Mouse (Mus musculus) forebrain, embryonic 12.5 days (tissue): Measurements from ENCODE around the gene Tmsb10. TPM values are rescaled to one million over a fixed set of nuclear protein-coding genes. Genes with fewer than 3 reads are reported as not detected.

Experiments
- ATAC-seq: fragments of 200-750 bp; cut with Nextera tagmentation; 2 replicates; pipeline ENCODE4 v1.8.0; 2017; ENCODE audit warnings: moderate TSS enrichment; ENCODE audit not compliant: low FRiP score
- H3K27ac ChIP-seq: fragments of 300-500 bp; sonication (generic); 2 replicates; pipeline ENCODE4 v1.5.1; 2016; ENCODE audit warnings: mild to moderate bottlenecking
- H3K27me3 ChIP-seq: fragments of 300-500 bp; sonication (generic); 2 replicates; pipeline ENCODE4 v1.6.1; 2016; ENCODE audit warnings: mild to moderate bottlenecking
- H3K36me3 ChIP-seq: fragments of 300-500 bp; sonication (generic); replicated peaks from 2 replicates; pipeline ENCODE4 v1.6.1; 2016; ENCODE audit warnings: mild to moderate bottlenecking
- H3K4me1 ChIP-seq: fragments of 300-500 bp; sonication (generic); 2 replicates; pipeline ENCODE4 v1.6.1; 2016
- H3K4me2 ChIP-seq: fragments of 300-500 bp; sonication (generic); 2 replicates; pipeline ENCODE4 v1.6.1; 2016; ENCODE audit warnings: mild to moderate bottlenecking, moderate library complexity
- H3K4me3 ChIP-seq: fragments of 300-500 bp; sonication (generic); replicated peaks from 2 replicates; pipeline ENCODE4 v1.5.1; 2016; ENCODE audit warnings: mild to moderate bottlenecking
- H3K9ac ChIP-seq: fragments of 300-500 bp; sonication (generic); 2 replicates; pipeline ENCODE4 v1.6.1; 2016; ENCODE audit warnings: mild to moderate bottlenecking
- H3K9me3 ChIP-seq: fragments of 300-500 bp; sonication (generic); 2 replicates; pipeline ENCODE4 v1.6.1; 2016
- WGBS: fragments of 180-500 bp; shearing (Covaris S2); methylation state at CpG from one replicate; pipeline ENCODE4 v1.1.7; 2016; 5-methylcytosine and 5-hydroxymethylcytosine counted together
- polyA plus RNA-seq: library from polyadenylated mRNA; unstranded; fragments of >200 nt; fragmentation: Nextera tagmentation; extraction: Ambion mirVana; gene quantifications from 2 replicates; pipeline ENCODE4 v1.2.1, GENCODE M21; 2016

Gene Tmsb10
- polyA plus RNA-seq, 1 experiment from 2014 or later, result 4,576 TPM

DNA sequence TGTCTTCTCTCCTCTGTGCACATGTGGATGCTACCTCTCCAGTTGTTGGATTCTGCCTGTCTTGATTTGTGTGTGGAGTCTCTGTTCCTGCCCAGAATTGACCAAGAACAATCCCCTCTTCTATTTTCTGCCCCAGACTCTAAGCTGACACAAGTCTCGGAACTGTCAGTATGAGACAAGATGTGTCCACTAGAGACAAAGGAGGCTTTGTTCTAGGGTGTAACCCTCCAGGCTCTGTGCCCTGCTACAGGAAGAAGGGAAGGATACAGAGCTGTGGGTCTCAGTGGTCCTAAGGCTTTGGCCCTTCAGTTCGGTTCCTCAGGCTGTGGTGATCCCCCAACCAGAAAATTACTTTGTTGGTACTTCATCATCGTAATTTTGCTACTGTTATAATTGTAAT is 11.2 kb upstream of the Tmsb10 start:
- WGBS, result 60% methylated on average over 3 of the region's 3 CpGs

DNA sequence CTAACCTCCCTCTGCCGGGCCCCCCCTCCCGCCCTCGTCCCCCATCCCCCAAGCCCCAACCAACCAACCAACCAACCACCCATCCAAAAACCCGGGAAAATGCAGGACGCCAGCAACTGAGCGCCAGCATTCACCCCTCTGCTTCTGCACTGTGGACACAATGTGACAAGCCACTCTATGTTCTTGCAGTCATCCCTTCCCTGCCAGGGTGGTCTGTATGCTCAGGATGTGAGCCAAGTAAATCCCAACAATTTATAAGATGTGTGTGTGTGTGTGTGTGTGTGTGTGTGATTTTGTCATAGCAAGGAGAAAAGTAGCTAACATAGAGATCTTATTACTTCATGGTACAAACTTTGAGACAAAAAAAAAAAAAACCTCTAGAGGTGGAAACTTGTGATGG is 6.7 kb upstream of the Tmsb10 start:
- Histone ChIP-seq H3K27ac (no peak overlapping the region), H3K27me3 (no peaks in the 10 kb centered on the region), H3K4me1 (peaks cover 5% of the 10 kb centered on the region; the same call in 1 of the 2 replicates), H3K36me3 (no peaks in the 10 kb centered on the region), H3K9me3 (no peaks in the 10 kb centered on the region), H3K4me3 (no peak overlapping the region), H3K4me2 (no peak overlapping the region), H3K9ac (no peak overlapping the region)
- whole genome bisulfite sequencing, result 89% methylated on average over 6 of the region's 6 CpGs
- ATAC-seq, result no peak

More for the DNA sequence above, 11.2 kb upstream of the Tmsb10 start:
- H3K36me3 ChIP-seq, result no peaks in the 10 kb centered on the region
- no peak overlapping the region for H3K9ac ChIP-seq
- H3K27ac ChIP-seq, result no peak overlapping the region
- no peak overlapping the region for H3K4me3 ChIP-seq
- H3K27me3 ChIP-seq, result no peaks in the 10 kb centered on the region
- H3K4me2 ChIP-seq, result no peak overlapping the region
- no peaks in the 10 kb centered on the region for H3K9me3 ChIP-seq
- peaks cover 5% of the 10 kb centered on the region; the same call in 1 of the 2 replicates for H3K4me1 ChIP-seq
- no peak for ATAC-seq

DNA sequence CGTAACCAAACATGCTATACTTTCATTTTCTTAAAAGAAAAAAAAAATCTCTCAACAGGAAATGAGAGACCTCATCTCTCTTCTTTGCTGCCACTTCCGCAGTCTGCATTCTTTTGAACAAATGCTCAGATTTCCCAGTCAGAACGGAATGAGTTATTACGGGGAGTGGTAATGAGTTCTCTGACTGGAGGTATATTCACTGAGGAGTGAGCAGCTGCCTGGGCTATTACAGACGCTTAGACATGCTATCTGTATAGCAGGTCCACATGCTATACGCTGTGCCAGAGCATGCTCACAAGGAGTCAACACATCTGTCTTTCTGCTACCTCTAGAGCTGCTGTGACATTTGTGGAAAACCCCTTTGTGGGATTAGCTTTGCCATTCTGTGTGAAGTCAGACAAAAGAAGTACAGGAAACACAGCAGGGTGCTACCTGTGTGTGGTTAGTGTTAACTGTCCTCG is 3.8 kb upstream of the Tmsb10 start:
- H3K9ac ChIP-seq, result no peak overlapping the region
- 54% methylated on average over 7 of the region's 7 CpGs for WGBS
- H3K4me2 ChIP-seq, result no peak overlapping the region
- H3K4me1 ChIP-seq, result peaks cover 4% of the 10 kb centered on the region; the same call in 1 of the 2 replicates
- no peaks in the 10 kb centered on the region for H3K36me3 ChIP-seq
- no peak for ATAC-seq
- no peaks in the 10 kb centered on the region for H3K27me3 ChIP-seq
- H3K4me3 ChIP-seq, result no peak overlapping the region
- H3K27ac ChIP-seq, result no peak overlapping the region
- no peaks in the 10 kb centered on the region for H3K9me3 ChIP-seq

DNA sequence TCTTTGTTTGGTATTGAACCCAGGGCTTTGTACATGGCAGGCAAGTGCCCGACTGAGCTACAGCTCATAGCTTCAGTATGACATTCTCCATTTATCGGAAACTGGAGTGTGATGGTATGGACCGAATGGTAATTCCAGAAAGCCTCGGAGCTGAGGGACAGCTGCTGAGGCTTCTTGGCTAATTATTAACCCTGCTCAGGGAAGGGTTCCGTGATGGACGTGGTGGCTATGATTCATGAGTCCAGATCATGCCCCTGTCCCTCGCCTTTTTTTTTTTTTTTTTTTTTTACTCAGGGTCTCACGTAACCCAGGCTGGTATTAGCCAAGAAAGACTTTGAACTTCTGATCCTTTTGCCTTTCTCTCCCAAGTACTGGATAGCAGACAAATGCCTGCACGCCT is 3.1 kb upstream of the Tmsb10 start:
- no peak overlapping the region for H3K9ac ChIP-seq
- H3K4me3 ChIP-seq, result no peak overlapping the region
- H3K27me3 ChIP-seq, result no peaks in the 10 kb centered on the region
- no peak for ATAC-seq
- no peak overlapping the region for H3K4me2 ChIP-seq
- no peaks in the 10 kb centered on the region for H3K9me3 ChIP-seq
- no peak overlapping the region for H3K27ac ChIP-seq
- WGBS, result 86% methylated on average over 9 of the region's 9 CpGs
- peaks cover 5% of the 10 kb centered on the region for H3K4me1 ChIP-seq
- H3K36me3 ChIP-seq, result no peaks in the 10 kb centered on the region

DNA sequence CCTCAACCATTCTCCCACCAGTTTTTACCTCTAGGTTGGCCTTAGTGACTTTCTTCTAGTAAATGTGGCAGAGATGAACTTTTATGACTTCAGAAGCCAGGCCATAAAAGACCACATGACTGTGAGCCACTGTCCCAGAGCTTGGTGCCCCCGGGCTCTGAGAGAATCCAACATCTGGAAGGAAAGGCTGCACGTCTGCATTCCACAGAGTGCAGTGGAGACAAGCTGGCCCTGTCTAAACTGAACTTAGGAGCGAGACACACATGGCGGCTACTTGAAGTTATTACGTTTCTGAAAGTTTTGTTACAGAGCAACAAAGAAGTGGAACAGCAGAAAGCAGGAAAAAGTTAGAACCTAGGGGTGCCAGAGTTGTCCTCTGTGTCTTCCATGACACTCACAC is 2.1 kb upstream of the Tmsb10 start:
- no peaks in the 10 kb centered on the region for H3K36me3 ChIP-seq
- 84% methylated on average over 5 of the region's 5 CpGs for WGBS
- no peak overlapping the region for H3K4me3 ChIP-seq

DNA sequence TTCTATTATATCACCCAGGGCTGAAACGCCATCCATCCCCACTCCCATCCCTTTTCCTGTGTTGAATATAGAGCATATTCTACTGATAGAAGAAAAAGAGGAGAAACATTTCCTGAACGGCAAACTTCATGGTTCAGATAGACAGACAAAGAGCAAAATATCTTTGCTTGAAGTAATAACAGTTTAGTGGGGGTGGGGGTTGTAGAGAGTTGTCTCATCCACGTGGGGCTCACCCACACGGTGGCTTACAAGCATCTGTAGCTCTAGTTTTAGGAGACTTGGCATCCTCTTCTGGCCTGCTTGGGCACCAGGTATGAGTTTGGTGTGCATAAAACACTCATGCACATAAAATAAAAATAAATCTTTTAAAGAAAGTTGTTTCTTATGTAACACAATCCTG is 627 bp upstream of the Tmsb10 start:
- H3K4me1 ChIP-seq, result peaks cover 23% of the 10 kb centered on the region
- no peak for ATAC-seq
- 26% methylated on average over 4 of the region's 4 CpGs for WGBS

More for the DNA sequence above, 2.1 kb upstream of the Tmsb10 start:
- H3K4me1 ChIP-seq, result peaks cover 14% of the 10 kb centered on the region
- no peak overlapping the region for H3K4me2 ChIP-seq
- no peaks in the 10 kb centered on the region for H3K27me3 ChIP-seq
- H3K9ac ChIP-seq, result no peak overlapping the region
- no peak overlapping the region for H3K27ac ChIP-seq
- H3K9me3 ChIP-seq, result no peaks in the 10 kb centered on the region
- ATAC-seq, result no peak

DNA sequence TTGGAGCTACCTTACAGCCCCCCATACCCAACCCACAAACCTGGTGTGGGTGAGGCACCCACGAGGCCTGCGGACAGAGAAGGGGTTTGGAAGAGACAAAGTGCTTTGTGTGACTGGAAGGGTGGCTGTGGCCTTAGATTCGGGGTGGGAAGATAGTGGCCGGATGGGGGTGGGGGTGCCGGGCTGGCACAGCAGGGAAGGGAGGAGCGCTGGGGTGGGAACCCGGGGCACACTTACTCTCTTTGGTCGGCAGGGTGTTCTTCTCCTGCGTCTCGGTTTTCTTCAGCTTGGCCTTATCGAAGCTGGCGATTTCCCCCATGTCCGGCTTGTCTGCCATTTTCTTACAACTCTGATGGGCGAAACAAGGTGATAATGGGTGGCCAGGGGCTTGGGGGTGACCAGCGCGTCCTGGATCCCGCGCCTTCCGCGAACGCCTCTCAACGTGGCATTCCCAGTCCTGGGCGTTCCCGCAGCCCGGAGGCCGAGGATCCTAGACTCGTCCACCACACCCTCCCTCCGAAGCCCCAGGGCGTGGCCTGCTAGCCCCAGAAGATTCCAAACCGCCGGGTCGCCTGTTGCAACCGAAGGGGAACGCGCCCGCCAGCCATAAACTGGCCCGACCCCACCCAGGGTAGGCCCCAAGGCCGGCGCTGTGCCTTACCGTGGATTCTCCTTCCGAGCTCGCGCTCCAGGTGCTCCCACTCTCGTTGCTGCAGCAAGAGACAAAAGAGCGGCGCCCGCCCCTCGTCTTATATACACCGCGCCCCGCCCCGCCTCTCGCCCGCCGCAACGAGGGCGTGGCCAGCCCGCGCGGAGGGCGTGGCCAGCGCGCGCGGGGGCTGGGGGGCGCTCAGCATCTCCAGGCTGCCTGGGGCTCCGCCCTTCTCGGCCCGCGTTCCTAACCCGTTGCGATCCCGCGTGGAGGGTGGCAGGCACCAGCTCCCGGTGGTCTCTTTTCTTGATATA is 589 bp downstream of the Tmsb10 start:
- Histone ChIP-seq H3K27me3 (no peaks in the 10 kb centered on the region), H3K4me3 (peak overlapping the region; percentile 94), H3K27ac (peak overlapping the region; percentile 90), H3K4me1 (peaks cover 23% of the 10 kb centered on the region), H3K4me2 (peak overlapping the region; percentile 63), H3K9ac (peak overlapping the region; percentile 97), H3K9me3 (no peaks in the 10 kb centered on the region), H3K36me3 (no peaks in the 10 kb centered on the region)
- ATAC-seq, result peak; percentile 91
- WGBS, result under 1% methylated on average over 75 of the region's 75 CpGs

More for the DNA sequence above, 627 bp upstream of the Tmsb10 start:
- peak overlapping the region; percentile 94 for H3K4me3 ChIP-seq
- no peaks in the 10 kb centered on the region for H3K36me3 ChIP-seq
- no peaks in the 10 kb centered on the region for H3K27me3 ChIP-seq
- no peak overlapping the region for H3K27ac ChIP-seq
- H3K9ac ChIP-seq, result peak overlapping the region; percentile 97; the same call in 1 of the 2 replicates
- H3K9me3 ChIP-seq, result no peaks in the 10 kb centered on the region
- H3K4me2 ChIP-seq, result peak overlapping the region; percentile 63

DNA sequence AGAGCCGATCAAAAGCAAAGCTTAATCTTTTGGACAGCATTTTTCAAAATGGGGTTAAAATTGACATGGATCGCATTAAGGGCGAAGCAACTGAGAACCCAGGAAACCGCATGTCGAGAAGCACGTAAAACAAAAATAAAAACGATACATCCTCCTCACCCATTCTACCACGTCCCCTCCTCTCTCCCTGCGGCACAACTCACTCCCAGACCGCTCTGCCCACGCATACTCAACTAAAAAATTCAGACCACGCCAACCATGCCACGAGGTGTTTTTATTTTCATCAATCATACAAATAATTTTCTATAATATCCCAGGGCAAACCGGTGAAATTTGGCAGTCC is 1.5 kb downstream of the Tmsb10 start:
- Histone ChIP-seq H3K27me3 (no peaks in the 10 kb centered on the region), H3K27ac (peak overlapping the region; percentile 80), H3K36me3 (no peaks in the 10 kb centered on the region), H3K9ac (peak overlapping the region; percentile 97), H3K9me3 (no peaks in the 10 kb centered on the region), H3K4me1 (peaks cover 23% of the 10 kb centered on the region), H3K4me2 (peak overlapping the region; percentile 63), H3K4me3 (peak overlapping the region; percentile 94)
- under 1% methylated on average over 14 of the region's 14 CpGs for WGBS
- ATAC-seq, result no peak

DNA sequence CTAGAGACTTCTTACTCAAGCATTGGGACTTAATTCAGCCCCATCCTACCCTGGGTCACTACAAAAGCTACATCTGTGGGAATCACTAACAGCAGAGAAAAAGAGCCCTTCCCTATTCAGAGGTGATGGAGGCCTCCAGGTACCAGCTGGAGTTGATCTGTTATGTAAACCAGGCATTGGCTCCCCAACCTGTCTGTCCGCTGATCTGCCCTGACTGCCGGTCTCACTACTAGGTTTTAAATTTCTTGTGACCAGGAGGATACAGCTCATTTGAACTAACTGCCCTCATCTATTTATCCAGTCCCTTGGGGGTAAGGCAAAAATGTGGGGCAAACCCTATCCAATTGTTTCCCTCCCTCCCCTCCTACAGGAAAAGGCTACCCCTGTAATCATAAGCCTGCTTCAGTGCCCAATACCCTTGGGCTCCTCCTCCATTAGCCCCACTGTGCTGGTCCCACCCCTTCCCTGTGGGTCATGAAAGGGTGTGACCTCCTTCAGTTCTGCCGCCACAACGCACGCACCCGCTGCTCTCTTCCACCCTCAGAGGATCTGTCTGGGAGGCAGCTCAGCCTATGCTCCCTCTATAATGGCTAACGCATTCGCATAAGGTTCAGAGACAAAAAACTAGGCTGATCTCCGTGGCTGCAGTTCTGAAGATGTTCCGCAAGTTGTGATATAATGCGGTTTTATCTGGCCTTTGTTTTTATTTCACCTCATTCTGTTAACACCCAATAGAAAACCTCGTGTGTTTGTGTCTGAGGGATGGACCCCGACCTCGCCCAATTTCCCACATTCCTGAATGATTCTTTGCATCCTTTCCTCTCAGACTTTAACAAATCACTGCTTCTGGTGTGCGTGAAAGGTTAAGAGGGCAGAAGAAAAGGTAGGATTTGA is 2.1 kb downstream of the Tmsb10 start:
- peak overlapping the region; percentile 97 for H3K9ac ChIP-seq
- 2% methylated on average over 15 of the region's 15 CpGs for WGBS
- peak overlapping the region; percentile 80 for H3K27ac ChIP-seq
- peak overlapping the region; percentile 94 for H3K4me3 ChIP-seq
- peaks cover 23% of the 10 kb centered on the region for H3K4me1 ChIP-seq
- no peaks in the 10 kb centered on the region for H3K9me3 ChIP-seq
- H3K4me2 ChIP-seq, result peak overlapping the region; percentile 63
- H3K27me3 ChIP-seq, result no peaks in the 10 kb centered on the region
- no peaks in the 10 kb centered on the region for H3K36me3 ChIP-seq
- peak; percentile 49 for ATAC-seq

DNA sequence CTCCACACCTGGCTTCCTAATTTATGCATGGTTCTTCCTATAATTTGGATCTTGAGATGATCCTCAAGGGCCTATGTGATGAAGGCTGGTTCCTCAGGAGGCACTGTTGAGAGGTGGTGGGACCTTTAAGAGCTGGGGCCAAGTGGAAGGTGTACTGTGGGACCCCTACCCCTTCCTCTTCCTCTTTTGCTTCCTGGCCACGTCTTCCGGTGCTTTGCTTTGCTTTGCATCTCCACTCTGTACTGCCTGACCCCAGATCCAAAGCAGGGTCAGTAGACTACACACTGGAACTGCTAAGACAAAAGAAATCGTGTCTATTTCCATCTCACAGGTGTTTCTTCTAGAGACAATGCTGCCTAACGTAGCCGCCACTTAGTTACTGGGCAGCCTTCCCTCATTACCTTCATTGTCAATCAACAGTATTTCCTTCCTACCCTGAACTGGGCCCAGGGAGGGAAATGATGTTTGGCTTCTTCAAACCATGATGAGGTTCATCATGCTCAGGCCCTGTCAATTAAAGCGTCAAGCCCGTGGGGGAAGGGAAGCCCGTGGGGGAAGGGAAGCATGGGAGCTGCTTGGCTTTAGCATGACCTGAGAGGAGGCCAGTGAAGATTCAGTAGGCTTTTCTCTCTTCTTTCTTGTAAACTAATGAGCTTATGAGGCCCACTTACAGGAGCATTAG is 2.9 kb downstream of the Tmsb10 start:
- Histone ChIP-seq H3K36me3 (no peaks in the 10 kb centered on the region), H3K4me3 (peak overlapping the region; percentile 94), H3K4me2 (peak overlapping the region; percentile 63), H3K27ac (peak overlapping the region; percentile 80), H3K9ac (peak overlapping the region; percentile 97), H3K27me3 (no peaks in the 10 kb centered on the region), H3K9me3 (no peaks in the 10 kb centered on the region), H3K4me1 (peaks cover 23% of the 10 kb centered on the region)
- 41% methylated on average over 8 of the region's 8 CpGs for WGBS
- no peak for ATAC-seq

DNA sequence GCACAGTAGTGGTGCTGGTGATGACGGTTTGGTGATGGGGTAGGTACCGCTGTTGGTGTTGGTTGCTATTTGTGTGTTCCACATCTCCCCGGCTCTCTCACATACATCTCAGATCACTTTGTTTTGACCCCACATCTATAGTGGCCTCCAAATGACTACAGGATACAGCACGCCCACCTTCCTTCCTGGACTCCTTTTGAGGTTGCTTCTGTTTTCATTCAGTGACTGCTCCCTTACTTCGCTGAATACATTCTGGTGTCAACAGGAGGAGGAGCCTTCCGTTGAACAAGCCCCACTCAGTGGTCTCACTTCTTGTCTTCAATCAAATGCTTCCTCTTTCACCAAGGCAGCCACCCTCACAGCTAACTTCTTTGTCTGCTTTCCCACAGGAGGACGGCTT is 3.8 kb downstream of the Tmsb10 start:
- ATAC-seq, result no peak
- Histone ChIP-seq H3K4me1 (peaks cover 23% of the 10 kb centered on the region), H3K36me3 (no peaks in the 10 kb centered on the region), H3K4me2 (no peak overlapping the region), H3K9ac (no peak overlapping the region), H3K27me3 (no peaks in the 10 kb centered on the region), H3K9me3 (no peaks in the 10 kb centered on the region), H3K4me3 (no peak overlapping the region), H3K27ac (no peak overlapping the region)
- WGBS, result 72% methylated on average over 7 of the region's 7 CpGs

DNA sequence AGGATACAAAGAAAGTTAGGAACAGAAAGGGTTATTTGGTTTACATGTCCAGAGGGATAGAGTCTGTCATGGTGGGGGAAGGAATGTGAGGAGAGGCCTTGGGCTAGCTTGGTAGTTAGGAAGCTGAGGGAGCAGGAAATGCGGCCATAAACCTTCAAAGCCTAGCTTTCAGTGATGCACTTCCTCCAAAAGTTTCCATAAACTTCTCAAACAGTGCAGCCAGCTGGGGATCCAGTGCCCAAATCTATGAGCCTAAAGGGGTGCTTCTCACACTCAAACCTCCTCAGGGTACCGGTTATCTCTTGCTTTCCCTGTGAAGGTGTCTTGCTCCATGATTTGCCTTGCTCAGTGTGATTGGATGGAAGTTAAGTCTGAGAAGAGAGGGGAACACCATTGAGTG is 5.6 kb downstream of the Tmsb10 start:
- H3K27me3 ChIP-seq, result no peaks in the 10 kb centered on the region
- H3K4me1 ChIP-seq, result peaks cover 19% of the 10 kb centered on the region
- H3K9me3 ChIP-seq, result no peaks in the 10 kb centered on the region
- no peak overlapping the region for H3K27ac ChIP-seq
- H3K36me3 ChIP-seq, result no peaks in the 10 kb centered on the region
- H3K4me2 ChIP-seq, result no peak overlapping the region
- no peak for ATAC-seq
- no peak overlapping the region for H3K9ac ChIP-seq
- 82% methylated on average over 2 of the region's 2 CpGs for WGBS
- H3K4me3 ChIP-seq, result no peak overlapping the region
